Mouse (Mus musculus) hindbrain, embryonic 16.5 days (tissue): ENCODE measurements around the gene Elavl4. TPM values are rescaled to one million over a fixed set of nuclear protein-coding genes. Genes with fewer than 3 reads are reported as not detected.

ENCODE experiments used
- ATAC-seq: fragments of 200-750 bp; cut with Nextera tagmentation; 2 replicates; pipeline ENCODE4 v1.8.0; 2017; ENCODE audit warnings: moderate TSS enrichment, moderate library complexity
- H3K27ac ChIP-seq: fragments of 300-500 bp; sonication (generic); 2 replicates; pipeline ENCODE4 v1.5.1; 2014; ENCODE audit warnings: low read depth, mild to moderate bottlenecking, control low read depth, low read length, moderate library complexity
- H3K27me3 ChIP-seq: fragments of 300-500 bp; sonication (generic); replicated peaks from 2 replicates; pipeline ENCODE4 v1.6.1; 2014; ENCODE audit warnings: low read length; ENCODE audit not compliant: control insufficient read depth, insufficient read depth
- H3K36me3 ChIP-seq: fragments of 300-500 bp; sonication (generic); 2 replicates; pipeline ENCODE4 v1.6.1; 2014; ENCODE audit warnings: mild to moderate bottlenecking, low read length, moderate library complexity, mixed read lengths; ENCODE audit not compliant: control insufficient read depth, insufficient read depth
- H3K4me1 ChIP-seq: fragments of 300-500 bp; sonication (generic); 2 replicates; pipeline ENCODE4 v1.6.1; 2014; ENCODE audit warnings: low read depth, low read length; ENCODE audit not compliant: control insufficient read depth, insufficient read depth
- H3K4me2 ChIP-seq: fragments of 300-500 bp; sonication (generic); 2 replicates; pipeline ENCODE4 v1.6.1; 2014; ENCODE audit warnings: mild to moderate bottlenecking, low read length, control low read depth, moderate library complexity
- H3K4me3 ChIP-seq: fragments of 300-500 bp; sonication (generic); 2 replicates; pipeline ENCODE4 v1.5.1; 2014; ENCODE audit warnings: mild to moderate bottlenecking, low read length, control low read depth, moderate library complexity
- H3K9ac ChIP-seq: fragments of 300-500 bp; sonication (generic); 2 replicates; pipeline ENCODE4 v1.6.1; 2014; ENCODE audit warnings: low read depth, mild to moderate bottlenecking, control low read depth, low read length, moderate library complexity
- H3K9me3 ChIP-seq: fragments of 300-500 bp; sonication (generic); 2 replicates; pipeline ENCODE4 v1.6.1; 2014; ENCODE audit warnings: mild to moderate bottlenecking, low read length, moderate library complexity; ENCODE audit not compliant: control insufficient read depth
- WGBS: fragments of 180-500 bp; shearing (Covaris S2); extraction: QIAGEN DNeasy Blood & Tissue Kit; methylation state at CpG from one replicate; pipeline ENCODE4 v1.1.7; 2014; 5-methylcytosine and 5-hydroxymethylcytosine counted together
- polyA plus RNA-seq: library from polyadenylated mRNA; unstranded; fragments of >200 nt; fragmentation: Nextera tagmentation; extraction: Ambion mirVana; gene quantifications from 2 replicates; pipeline ENCODE4 v1.2.1, GENCODE M21; 2015

The Elavl4 gene
- polyA plus RNA-seq, 1 experiment from 2014 or later, result 334 TPM

DNA sequence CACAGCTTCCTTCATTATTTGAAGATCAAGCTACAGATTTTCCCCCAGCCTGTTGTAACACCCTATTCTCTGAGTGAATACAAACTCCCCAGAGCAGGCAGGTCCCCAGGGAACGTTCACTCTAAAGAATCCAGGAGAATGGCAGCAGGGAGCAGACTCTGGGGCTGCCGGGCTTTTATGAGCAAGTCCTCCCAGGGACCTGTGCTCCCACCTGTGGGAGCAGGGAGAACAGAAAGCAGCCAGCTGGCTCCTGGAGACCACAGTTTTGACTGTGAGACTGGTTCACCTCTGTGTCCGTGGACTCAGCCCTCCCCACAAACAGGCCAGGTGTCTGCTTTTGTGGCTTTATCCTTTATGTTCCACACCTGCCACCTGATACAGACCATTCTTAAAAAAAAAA lies 134.2 kb downstream of the Elavl4 start:
- Histone ChIP-seq H3K27ac (no peak overlapping the region), H3K9me3 (no peaks in the 10 kb centered on the region), H3K9ac (no peak overlapping the region), H3K27me3 (no peaks in the 10 kb centered on the region), H3K4me3 (no peak overlapping the region), H3K4me1 (peaks cover 3% of the 10 kb centered on the region; the same call in 1 of the 2 replicates), H3K4me2 (no peak overlapping the region), H3K36me3 (0 out of 2 replicates have a peak, but pooled peaks cover 3% of the 10 kb centered on the region)
- ATAC-seq, result no peak
- 45% methylated on average over 3 of the region's 3 CpGs for WGBS

DNA sequence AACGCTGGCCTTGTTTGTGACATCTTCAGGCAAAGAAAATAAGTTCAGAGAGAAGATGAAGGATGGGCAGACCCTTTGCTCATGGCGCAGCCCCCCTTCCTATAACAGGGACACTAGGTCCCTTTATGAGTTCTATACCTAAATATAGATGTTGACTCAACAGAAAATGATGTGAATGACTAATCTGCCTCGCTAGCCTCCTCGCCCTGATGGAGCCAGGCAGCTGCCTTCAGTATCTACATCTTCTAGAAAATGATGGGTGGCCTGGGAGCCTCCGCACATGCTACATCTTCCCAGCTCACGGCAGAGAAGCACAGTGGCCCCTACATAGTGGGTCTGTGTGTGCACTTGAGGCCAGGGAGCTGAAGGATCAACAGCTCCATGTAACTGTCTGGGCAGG lies 137.2 kb downstream of the Elavl4 start:
- Histone ChIP-seq H3K4me2 (no peak overlapping the region), H3K9ac (no peak overlapping the region), H3K36me3 (0 out of 2 replicates have a peak, but pooled peaks cover 6% of the 10 kb centered on the region), H3K4me1 (peaks cover 3% of the 10 kb centered on the region; the same call in 1 of the 2 replicates), H3K9me3 (no peaks in the 10 kb centered on the region), H3K4me3 (no peak overlapping the region), H3K27ac (0 out of 2 replicates have a peak overlapping the region, but pooled peaks have one; percentile 4), H3K27me3 (no peaks in the 10 kb centered on the region)
- WGBS, result 84% methylated on average over 6 of the region's 6 CpGs
- ATAC-seq, result 0 out of 2 replicates have a peak, but pooled peaks have one; percentile 25

DNA sequence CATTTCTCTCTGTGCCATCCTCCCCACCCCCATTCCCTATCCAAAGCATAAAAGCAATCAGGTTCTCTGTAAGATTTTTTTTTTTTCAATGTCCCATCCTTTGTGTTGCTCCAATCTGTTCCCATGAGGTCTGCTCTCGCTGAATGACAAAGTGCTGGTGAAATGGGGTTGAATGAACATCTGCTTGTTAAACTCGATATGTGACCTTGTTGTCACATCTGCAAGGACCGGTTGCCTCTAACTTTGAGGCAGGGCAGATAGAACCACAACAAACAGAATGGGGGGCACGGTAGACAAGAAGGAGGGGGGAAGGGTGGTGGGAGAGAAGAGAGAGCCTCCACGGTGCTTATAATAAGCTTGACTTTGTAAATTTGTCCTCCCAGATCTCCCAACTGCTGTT lies 138.0 kb downstream of the Elavl4 start:
- 22% methylated on average over 5 of the region's 5 CpGs for WGBS
- ATAC-seq, result no peak
- Histone ChIP-seq H3K4me1 (peaks cover 3% of the 10 kb centered on the region; the same call in 1 of the 2 replicates), H3K4me2 (no peak overlapping the region), H3K9me3 (no peaks in the 10 kb centered on the region), H3K27ac (no peak overlapping the region), H3K9ac (no peak overlapping the region), H3K36me3 (0 out of 2 replicates have a peak, but pooled peaks cover 3% of the 10 kb centered on the region), H3K27me3 (no peaks in the 10 kb centered on the region), H3K4me3 (no peak overlapping the region)

DNA sequence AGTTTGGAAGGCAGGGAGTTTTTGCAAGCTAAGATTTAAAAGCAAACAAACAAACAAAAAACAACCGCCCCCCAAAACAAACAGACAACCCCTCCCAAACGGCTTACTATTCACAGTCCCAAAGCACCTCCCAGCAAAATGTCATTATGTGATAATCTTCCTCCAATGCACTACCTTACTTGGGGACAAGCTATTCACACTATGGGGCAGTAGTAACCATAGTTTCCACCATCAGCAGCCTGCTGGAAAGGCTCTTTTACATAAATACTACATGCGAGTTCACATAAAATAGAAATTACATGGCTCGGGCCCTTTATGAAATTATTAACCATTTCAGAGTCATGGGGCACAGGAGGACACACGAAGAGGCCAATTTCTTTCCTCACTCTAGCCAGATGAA lies 141.5 kb downstream of the Elavl4 start:
- H3K27me3 ChIP-seq, result no peaks in the 10 kb centered on the region
- peaks cover 9% of the 10 kb centered on the region; the same call in 1 of the 2 replicates for H3K36me3 ChIP-seq
- ATAC-seq, result no peak
- WGBS, result 59% methylated on average over 5 of the region's 5 CpGs
- peak overlapping the region; percentile 31; the same call in 1 of the 2 replicates for H3K27ac ChIP-seq
- H3K4me1 ChIP-seq, result peaks cover 3% of the 10 kb centered on the region; the same call in 1 of the 2 replicates
- H3K9me3 ChIP-seq, result no peaks in the 10 kb centered on the region
- H3K4me3 ChIP-seq, result no peak overlapping the region
- no peak overlapping the region for H3K4me2 ChIP-seq
- H3K9ac ChIP-seq, result no peak overlapping the region

DNA sequence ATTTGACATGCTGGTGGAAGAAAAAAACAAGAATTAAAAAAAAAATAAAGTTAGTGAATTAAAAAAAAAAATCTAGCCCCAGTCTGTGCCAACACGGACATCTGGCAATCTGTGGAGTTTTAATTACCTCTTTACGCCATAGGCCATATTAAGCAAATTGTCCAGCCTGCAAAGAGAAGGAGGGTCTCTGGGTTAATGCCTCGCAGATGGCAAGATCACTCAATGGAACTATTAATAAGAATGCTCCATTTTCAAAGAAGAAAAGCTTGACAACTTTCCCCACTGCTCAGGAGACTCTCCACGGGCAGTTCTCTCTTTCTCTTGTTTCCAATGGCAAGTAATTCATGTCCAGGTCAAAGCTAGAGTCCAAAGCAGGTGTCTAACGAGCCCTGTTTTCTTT lies 142.1 kb downstream of the Elavl4 start:
- 21% methylated on average over 5 of the region's 5 CpGs for WGBS
- Histone ChIP-seq H3K4me2 (no peak overlapping the region), H3K4me1 (peaks cover 3% of the 10 kb centered on the region; the same call in 1 of the 2 replicates), H3K27ac (peak overlapping the region; percentile 31; the same call in 1 of the 2 replicates), H3K36me3 (peaks cover 9% of the 10 kb centered on the region; the same call in 1 of the 2 replicates), H3K9me3 (no peaks in the 10 kb centered on the region), H3K9ac (no peak overlapping the region), H3K27me3 (no peaks in the 10 kb centered on the region), H3K4me3 (no peak overlapping the region)
- no peak for ATAC-seq

DNA sequence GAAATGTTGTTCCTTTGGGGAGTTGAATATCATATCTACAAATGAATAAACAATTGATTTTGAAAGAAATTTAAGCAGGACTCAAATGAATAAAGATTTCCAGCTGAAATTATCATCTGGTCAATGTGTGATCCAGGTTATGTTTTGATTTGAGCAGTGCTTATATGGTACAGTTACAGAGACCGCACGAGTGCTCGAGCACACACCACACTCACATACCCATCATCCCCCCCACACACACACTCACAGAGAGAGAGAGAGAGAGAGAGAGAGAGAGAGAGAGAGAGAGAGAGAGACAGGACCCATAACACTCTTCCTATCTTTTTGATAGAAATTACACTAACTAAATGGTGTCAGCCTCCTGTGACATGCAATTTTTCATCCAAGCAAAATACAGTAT lies 150.0 kb downstream of the Elavl4 start:
- H3K36me3 ChIP-seq, result peaks cover 5% of the 10 kb centered on the region; the same call in 1 of the 2 replicates
- no peak overlapping the region for H3K9ac ChIP-seq
- 80% methylated on average over 3 of the region's 3 CpGs for WGBS
- H3K4me2 ChIP-seq, result no peak overlapping the region
- no peak overlapping the region for H3K4me3 ChIP-seq
- H3K9me3 ChIP-seq, result no peaks in the 10 kb centered on the region
- H3K27me3 ChIP-seq, result no peaks in the 10 kb centered on the region
- ATAC-seq, result 0 out of 2 replicates have a peak, but pooled peaks have one; percentile 34
- H3K4me1 ChIP-seq, result no peaks in the 10 kb centered on the region
- H3K27ac ChIP-seq, result no peak overlapping the region

DNA sequence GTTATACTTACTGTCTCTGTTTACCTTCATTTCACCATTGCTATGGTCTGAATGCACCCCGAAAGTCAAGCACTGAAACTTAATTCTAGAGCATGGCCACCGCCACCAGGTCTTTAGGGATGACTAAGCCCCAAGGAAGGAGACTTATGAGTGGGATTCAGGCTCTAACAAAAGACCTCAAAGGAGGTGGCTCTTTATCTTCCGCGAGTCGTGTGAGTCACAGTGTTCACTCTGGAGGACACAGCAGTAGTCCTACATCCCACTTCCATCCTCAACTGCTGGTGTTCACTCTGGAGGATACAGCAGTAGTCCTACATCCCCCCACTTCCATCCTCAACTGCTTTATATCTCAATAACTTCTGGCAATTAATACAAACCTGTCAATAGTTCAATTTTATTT lies 151.8 kb downstream of the Elavl4 start:
- Histone ChIP-seq H3K27me3 (no peaks in the 10 kb centered on the region), H3K4me1 (no peaks in the 10 kb centered on the region), H3K36me3 (peaks cover 2% of the 10 kb centered on the region; the same call in 1 of the 2 replicates), H3K4me3 (no peak overlapping the region), H3K9me3 (no peaks in the 10 kb centered on the region), H3K27ac (no peak overlapping the region), H3K9ac (no peak overlapping the region), H3K4me2 (no peak overlapping the region)
- 89% methylated on average over 5 of the region's 5 CpGs for WGBS
- no peak for ATAC-seq

DNA sequence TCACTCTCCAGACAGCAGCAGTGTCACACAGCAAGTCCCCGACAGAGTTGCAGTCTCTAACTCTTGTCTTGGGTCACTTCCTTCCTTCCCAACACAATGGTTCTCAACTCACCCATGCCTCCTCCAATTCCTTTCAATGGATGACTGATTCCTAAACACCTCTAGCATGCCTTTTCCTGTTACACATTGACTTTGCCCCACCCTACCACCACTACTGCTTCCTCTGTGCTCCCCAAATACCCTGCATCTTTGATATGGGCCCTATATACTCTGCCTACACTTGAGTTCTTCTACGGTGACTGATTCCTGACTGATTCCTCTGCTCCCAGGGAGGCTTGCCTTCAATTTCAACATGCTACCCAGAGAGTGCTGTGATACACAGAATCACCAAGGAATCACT lies 153.1 kb downstream of the Elavl4 start:
- H3K36me3 ChIP-seq, result peaks cover 2% of the 10 kb centered on the region; the same call in 1 of the 2 replicates
- no peak overlapping the region for H3K4me3 ChIP-seq
- no peaks in the 10 kb centered on the region for H3K27me3 ChIP-seq
- no peak overlapping the region for H3K4me2 ChIP-seq
- H3K9ac ChIP-seq, result no peak overlapping the region
- no peak overlapping the region for H3K27ac ChIP-seq
- no peaks in the 10 kb centered on the region for H3K9me3 ChIP-seq
- ATAC-seq, result no peak
- H3K4me1 ChIP-seq, result no peaks in the 10 kb centered on the region
- 66% methylated on average over 2 of the region's 2 CpGs for whole genome bisulfite sequencing

DNA sequence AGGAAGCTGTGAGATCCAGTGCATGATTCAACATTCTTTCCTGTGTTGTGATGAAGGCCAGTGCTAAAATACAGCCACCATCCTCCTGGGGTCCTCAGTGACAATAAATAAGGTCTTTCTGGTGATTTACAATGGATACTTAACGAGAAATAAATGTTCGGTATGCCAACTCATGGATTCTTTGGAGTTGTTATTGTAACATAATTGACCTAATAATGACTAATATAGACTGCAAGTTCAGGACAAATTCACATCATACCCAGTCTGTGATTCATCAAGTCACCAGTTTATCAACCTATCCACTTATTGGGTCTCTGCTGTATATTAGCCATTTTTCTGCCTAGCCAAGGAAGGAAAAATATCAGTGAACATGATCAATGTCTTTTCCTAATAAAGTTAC lies 174.4 kb downstream of the Elavl4 start:
- Histone ChIP-seq H3K4me1 (no peaks in the 10 kb centered on the region), H3K27me3 (no peaks in the 10 kb centered on the region), H3K4me2 (no peak overlapping the region), H3K9ac (no peak overlapping the region), H3K36me3 (no peaks in the 10 kb centered on the region), H3K27ac (no peak overlapping the region), H3K9me3 (no peaks in the 10 kb centered on the region), H3K4me3 (no peak overlapping the region)
- ATAC-seq, result no peak
- WGBS, result 93% methylated on average over 2 of the region's 2 CpGs
